Mouse (Mus musculus) cerebellum, adult 2 months (tissue): ENCODE measurements around the gene Cfap54.

ENCODE experiments used
- CTCF ChIP-seq: fragments of 200-500 bp; IDR thresholded peaks from 2 replicates; pipeline ENCODE4 v1.5.1; 2011; ENCODE audit warnings: low read depth, mild to moderate bottlenecking, control low read depth, low read length, moderate library complexity, borderline replicate concordance; ENCODE audit not compliant: insufficient read depth
- POLR2A ChIP-seq: fragments of 200-500 bp; IDR thresholded peaks from 2 replicates; pipeline ENCODE4 v1.6.1; 2011; ENCODE audit warnings: low read length, control low read depth, borderline replicate concordance; ENCODE audit not compliant: insufficient read depth

DNA sequence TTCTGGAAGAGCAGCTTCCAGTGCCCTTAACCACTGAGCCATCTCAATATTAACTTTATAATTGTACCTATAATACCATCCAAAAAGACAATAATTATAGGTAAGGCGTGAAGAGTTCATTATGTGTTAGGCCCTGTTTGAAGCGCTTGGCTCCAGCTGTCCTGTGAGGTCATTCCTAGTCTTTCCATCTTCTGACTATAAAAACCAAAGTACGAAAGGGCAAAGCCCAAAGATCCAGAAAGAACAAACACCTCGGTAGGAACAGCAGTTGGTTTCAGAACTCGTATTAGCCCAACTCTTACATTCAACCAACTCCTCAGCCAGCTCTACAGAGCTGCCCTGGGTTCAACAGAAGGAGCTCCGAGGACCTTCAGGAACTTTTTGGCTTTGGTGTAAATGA lies 30.6 kb upstream of the Cfap54 start:
- TF ChIP-seq CTCF, result no peak
- TF ChIP-seq POLR2A, result no peak
